Mouse (Mus musculus) kidney, adult 2 months (tissue): Measurements from ENCODE around the gene Zfr. TPM values are rescaled to one million over a fixed set of nuclear protein-coding genes. Genes with fewer than 3 reads are reported as not detected.
"Not testable (repeated sequence)": the region's sequence is repeated elsewhere in the genome, so short reads cannot be mapped to it uniquely, and the experiment has no call there.

Source experiments
- DNase-seq: peaks from one replicate; pipeline ENCODE4 v3.0.0; 2021
- H3K27ac ChIP-seq: fragments of 200-500 bp; 2 replicates; pipeline ENCODE4 v1.5.1; 2012; ENCODE audit warnings: low read depth, low read length, control low read depth, inconsistent platforms; ENCODE audit not compliant: insufficient read depth
- H3K27me3 ChIP-seq: fragments of 200-500 bp; replicated peaks from 2 replicates; pipeline ENCODE4 v1.6.1; 2012; ENCODE audit warnings: mild to moderate bottlenecking, moderate library complexity, low read length, inconsistent platforms; ENCODE audit not compliant: control insufficient read depth, insufficient read depth
- H3K36me3 ChIP-seq: fragments of 200-500 bp; 2 replicates; pipeline ENCODE4 v1.6.1; 2012; ENCODE audit warnings: mild to moderate bottlenecking, moderate library complexity, low read length, inconsistent platforms; ENCODE audit not compliant: control insufficient read depth, insufficient read depth
- H3K4me1 ChIP-seq: fragments of 200-500 bp; 2 replicates; pipeline ENCODE4 v1.6.1; 2011; ENCODE audit warnings: low read length; ENCODE audit not compliant: control insufficient read depth, insufficient read depth
- H3K4me3 ChIP-seq: fragments of 200-500 bp; 2 replicates; pipeline ENCODE4 v1.5.1; 2011; ENCODE audit warnings: mild to moderate bottlenecking, low read depth, low read length, control low read depth; ENCODE audit not compliant: insufficient read depth
- CTCF ChIP-seq: fragments of 200-500 bp; conservative IDR thresholded peaks from 2 replicates; pipeline ENCODE4 v1.5.1; 2011; ENCODE audit warnings: low read depth, mild to moderate bottlenecking, control low read depth, low read length, moderate library complexity, mixed read lengths; ENCODE audit not compliant: insufficient read depth, insufficient read length
- POLR2A ChIP-seq: fragments of 200-500 bp; IDR thresholded peaks from one replicate; pipeline ENCODE4 v1.6.1; 2011; ENCODE audit warnings: low read depth, low read length, control low read depth
- WGBS: fragments of 180-500 bp; shearing (Covaris S2); methylation state at CpG from one replicate; pipeline ENCODE4 v1.1.7; 2018; 5-methylcytosine and 5-hydroxymethylcytosine counted together
- polyA plus RNA-seq: library from polyadenylated mRNA; depleted of rRNA; stranded (reverse); fragments of >200 nt; gene quantifications from 2 replicates; pipeline ENCODE4 v1.2.3, GENCODE M21; 2012

Zfr gene
- polyA plus RNA-seq, 1 experiment, result 80.8 TPM

DNA sequence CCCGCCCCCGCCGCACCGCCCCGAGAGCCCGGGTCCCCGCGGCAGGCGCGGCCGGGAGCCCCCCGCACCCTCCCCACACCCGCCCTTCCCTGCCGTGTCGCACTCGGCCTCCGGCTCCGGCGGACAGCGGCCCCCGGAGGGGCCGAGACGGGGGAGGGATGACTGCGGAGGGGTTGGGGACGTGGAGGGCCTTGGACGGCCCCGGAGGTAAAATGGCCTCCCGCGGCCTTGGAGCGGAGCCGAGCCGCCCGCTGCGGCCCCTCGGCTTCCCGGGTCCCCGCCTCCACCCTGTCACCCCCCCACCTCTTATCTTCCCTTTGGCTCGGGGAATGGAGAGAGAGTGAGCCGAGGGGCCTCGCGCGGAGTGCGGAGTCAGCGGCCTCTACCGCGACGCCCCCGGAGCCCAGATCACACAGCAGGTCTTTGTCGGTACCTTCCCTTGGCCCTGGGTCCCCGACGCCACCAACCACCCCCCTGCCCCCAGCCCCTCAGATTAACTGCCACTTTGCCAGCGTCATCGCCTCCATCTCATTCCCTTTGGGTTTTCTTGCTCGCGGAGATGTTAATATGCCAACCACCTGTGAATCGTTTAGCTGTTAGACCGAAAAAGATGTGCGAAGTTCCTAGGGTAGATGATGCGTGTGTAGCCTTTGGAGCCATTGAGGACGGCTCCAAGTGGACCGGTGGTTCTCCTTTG, 949 bp downstream of the Zfr start:
- Histone ChIP-seq H3K4me1 (peaks cover 3% of the 10 kb centered on the region; the same call in 1 of the 2 replicates), H3K36me3 (no peaks in the 10 kb centered on the region), H3K27me3 (no peaks in the 10 kb centered on the region), H3K4me3 (peak overlapping the region; percentile 97), H3K27ac (0 out of 2 replicates have a peak overlapping the region, but pooled peaks have one; percentile 25)
- DNase-seq, result peak; percentile 42
- WGBS, result under 1% methylated on average over 61 of the region's 61 CpGs
- no peak for TF ChIP-seq CTCF

DNA sequence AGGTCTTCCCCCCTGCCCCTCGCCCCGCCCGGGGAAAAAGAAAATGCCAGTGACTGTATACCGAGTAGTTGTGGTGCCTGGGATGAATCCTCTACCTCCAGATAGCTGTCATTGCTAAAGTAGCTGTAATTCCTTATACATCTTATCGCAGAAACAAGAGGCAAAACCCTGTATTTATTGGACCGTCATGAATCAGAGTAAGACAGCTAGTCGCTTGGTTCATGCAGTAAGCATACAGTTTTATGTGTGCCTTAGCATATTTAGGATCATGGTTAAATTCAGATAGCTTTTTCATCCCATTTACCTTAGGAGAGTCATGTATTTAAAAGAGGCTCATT, 1.5 kb downstream of the Zfr start:
- no peak for DNase-seq
- Histone ChIP-seq H3K4me1 (peaks cover 3% of the 10 kb centered on the region; the same call in 1 of the 2 replicates), H3K27ac (no peak overlapping the region), H3K4me3 (peak overlapping the region; percentile 97), H3K36me3 (no peaks in the 10 kb centered on the region), H3K27me3 (no peaks in the 10 kb centered on the region)
- WGBS, result 3% methylated on average over 7 of the region's 7 CpGs
- TF ChIP-seq CTCF (no peak), POLR2A (no peak)

DNA sequence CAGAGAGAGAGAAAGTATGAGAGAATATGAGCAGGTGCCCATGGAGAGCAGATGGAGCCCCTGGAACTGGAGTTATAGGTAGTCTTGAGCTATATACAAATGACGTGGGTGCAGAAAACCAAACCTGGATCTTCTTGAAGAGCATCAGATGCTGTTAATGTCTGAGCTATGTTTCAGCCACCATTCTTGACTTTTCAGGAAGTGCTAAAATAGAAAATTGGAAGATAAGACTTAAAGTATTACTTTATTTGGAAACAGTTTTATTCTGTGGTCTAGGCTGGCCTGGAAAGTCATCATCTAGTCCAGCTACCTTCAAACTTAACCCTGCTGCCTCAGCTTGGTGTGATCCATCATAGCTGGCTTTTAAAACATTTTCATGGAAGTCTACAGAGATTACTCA, 7.3 kb downstream of the Zfr start:
- Histone ChIP-seq H3K27ac (no peak overlapping the region), H3K4me3 (no peak overlapping the region), H3K27me3 (no peaks in the 10 kb centered on the region), H3K36me3 (no peaks in the 10 kb centered on the region; the same call in 1 of the 2 replicates), H3K4me1 (peaks cover 3% of the 10 kb centered on the region; the same call in 1 of the 2 replicates)
- no peak for TF ChIP-seq POLR2A
- TF ChIP-seq CTCF, result no peak
- WGBS, result 80% methylated on average over 1 of the region's 1 CpGs
- DNase-seq, result no peak

DNA sequence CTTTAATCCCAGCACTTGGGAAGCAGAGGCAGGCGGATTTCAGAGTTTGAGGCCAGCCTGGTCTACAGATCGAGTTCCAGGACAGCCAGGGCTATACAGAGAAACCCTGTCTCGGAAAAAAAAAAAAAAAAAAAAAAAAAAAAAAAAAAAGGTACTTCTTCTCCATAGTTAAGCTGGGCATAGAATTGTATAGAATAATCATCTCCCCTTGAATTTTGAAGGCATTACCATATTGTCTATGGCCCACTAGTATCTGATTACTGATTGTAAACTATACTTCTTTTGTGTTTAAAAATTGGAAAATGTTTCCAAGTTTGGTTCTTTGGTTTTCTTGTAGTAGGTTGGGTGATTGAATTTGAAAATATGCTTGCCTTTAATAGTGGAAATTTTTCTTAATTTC, 13.2 kb downstream of the Zfr start:
- not testable (repeated sequence) for DNase-seq, H3K4me1 ChIP-seq, H3K4me3 ChIP-seq, H3K27me3 ChIP-seq, H3K36me3 ChIP-seq, H3K27ac ChIP-seq
- 81% methylated on average over 3 of the region's 3 CpGs for WGBS

DNA sequence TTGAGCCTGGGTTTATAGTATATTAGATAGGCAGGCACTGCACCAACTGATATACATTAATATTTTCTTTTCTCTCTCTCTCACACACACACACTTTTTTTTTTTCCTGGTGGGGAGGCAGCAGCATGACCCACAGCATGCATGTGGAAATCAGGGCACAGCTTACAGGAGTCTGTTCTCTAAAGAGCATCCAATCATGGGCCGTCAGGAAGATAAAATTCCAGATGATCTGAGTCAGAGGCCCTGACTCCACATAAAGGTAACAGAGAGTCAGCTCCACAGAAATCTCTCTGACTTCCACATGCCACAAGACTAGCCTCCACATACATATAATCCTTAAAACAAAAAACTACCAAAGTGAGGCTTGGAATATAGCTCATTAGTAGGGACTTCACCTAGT, 16.9 kb downstream of the Zfr start:
- Histone ChIP-seq H3K27ac (no peak overlapping the region), H3K4me3 (no peak overlapping the region), H3K27me3 (no peaks in the 10 kb centered on the region), H3K4me1 (no peaks in the 10 kb centered on the region), H3K36me3 (no peaks in the 10 kb centered on the region)
- no peak for DNase-seq
- 33% methylated on average over 1 of the region's 1 CpGs for WGBS
- no peak for TF ChIP-seq POLR2A
- TF ChIP-seq CTCF, result no peak

DNA sequence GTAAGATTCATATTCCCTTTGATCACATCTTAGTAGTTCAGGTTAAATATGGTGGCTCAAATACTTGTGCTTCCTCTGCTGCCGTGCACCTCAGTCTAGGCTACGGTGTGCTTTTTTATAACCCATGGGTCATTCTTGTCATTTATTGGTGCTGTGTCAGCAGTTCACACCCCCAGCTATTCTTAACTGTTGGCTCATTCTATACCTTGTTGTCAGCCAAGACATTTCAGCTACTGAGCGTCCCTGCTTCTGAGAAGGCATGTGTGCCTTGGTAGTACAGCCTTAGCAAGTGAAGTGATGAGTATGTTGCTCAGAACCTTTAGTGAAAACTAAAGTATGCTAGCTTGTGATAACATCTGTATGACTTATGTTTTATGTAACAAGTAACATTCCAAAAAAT, 17.7 kb downstream of the Zfr start:
- Histone ChIP-seq H3K36me3 (no peaks in the 10 kb centered on the region), H3K4me1 (no peaks in the 10 kb centered on the region), H3K27me3 (no peaks in the 10 kb centered on the region), H3K4me3 (no peak overlapping the region), H3K27ac (no peak overlapping the region)
- no peak for TF ChIP-seq CTCF
- TF ChIP-seq POLR2A, result no peak
- WGBS, result 22% methylated on average over 3 of the region's 3 CpGs
- peak; percentile 26 for DNase-seq

DNA sequence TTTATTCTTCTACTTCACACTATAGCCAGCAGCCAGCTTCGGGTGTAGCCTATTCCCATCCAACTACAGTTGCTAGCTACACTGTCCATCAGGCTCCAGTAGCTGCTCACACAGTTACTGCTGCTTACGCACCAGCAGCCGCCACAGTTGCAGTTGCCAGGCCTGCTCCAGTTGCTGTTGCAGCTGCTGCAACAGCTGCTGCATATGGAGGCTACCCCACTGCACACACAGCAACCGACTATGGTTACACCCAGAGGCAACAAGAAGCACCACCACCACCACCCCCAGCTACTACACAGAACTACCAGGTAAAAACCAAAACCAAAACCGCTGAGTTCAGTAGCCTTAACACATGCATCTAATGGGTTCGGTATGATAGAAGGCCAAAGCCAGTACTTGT, 18.7 kb downstream of the Zfr start:
- H3K4me1 ChIP-seq, result no peaks in the 10 kb centered on the region
- H3K36me3 ChIP-seq, result no peaks in the 10 kb centered on the region; the same call in 1 of the 2 replicates
- H3K27ac ChIP-seq, result no peak overlapping the region
- no peak for TF ChIP-seq CTCF
- TF ChIP-seq POLR2A, result no peak
- no peak for DNase-seq
- 83% methylated on average over 6 of the region's 6 CpGs for WGBS
- no peak overlapping the region for H3K4me3 ChIP-seq
- H3K27me3 ChIP-seq, result no peaks in the 10 kb centered on the region
